Mouse (Mus musculus): Measurements from ENCODE around the gene Slc37a1.

Slc37a1 gene

GRCm38 (mm10) chr17:31286492-31286891, at the start of gene Slc37a1:
Gene Slc37a1, plus strand, starts transcription at chr17:31286792.
- DNase-seq (ENCODE audit: low read depth, low spot score) = no peak

DNA sequence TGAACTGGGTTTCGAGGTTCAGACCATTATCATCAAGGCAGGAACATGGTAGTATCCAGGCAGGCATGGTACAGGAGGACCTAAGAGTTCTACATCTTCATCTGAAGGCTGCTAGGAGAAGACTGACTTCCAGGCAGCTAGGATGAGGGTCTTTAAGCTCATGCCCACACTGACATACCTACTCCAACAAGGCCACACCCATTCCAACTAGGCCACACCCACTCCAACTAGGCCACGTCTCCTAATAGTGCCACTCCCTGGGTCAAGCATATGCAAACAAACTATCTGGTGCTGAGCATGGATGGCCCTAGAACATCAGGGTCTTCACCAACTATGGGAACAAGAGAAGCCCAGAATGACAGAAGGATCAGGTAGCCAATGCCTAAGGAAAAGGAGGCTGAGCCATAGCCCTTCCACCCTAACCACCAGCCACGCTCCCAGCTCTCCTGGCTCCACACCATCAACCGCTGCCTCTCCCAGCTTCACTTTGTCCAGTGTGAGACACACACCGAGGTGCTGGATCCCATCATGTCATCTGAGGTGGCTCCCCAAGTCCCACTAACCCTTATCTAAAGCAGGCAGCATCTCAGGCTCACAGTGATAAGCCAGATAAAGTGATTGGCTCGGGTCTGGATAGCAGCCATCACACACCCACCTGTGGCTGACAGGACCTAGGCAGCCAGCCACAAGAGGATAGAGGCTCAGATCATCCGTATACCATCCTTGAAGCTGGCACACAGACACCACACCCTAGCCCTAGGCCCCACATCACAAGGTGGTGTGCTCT, 48.2 kb upstream of the Slc37a1 start:
- no peak for DNase-seq (ENCODE audit: low read depth, low spot score)

DNA sequence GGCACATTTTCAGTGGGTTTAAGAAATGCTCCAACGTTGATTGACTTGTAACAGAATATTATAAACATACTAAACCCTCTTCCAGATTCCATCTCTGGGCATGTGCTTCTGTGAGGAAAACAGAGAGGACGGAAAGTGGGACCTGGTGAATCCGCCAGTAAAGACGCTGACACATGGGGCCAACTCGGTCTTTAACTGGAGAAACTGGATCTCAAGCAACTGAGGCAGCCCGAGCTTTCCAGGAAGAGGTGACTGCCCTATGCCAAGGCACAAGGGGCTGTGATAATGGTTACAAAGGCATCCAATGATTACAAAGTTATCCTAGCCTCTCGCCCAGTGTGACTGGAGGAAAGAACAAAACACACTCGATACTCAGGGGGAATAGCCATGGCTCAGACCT, 45.4 kb upstream of the Slc37a1 start:
- DNase-seq (ENCODE audit: low read depth, low spot score) = no peak

DNA sequence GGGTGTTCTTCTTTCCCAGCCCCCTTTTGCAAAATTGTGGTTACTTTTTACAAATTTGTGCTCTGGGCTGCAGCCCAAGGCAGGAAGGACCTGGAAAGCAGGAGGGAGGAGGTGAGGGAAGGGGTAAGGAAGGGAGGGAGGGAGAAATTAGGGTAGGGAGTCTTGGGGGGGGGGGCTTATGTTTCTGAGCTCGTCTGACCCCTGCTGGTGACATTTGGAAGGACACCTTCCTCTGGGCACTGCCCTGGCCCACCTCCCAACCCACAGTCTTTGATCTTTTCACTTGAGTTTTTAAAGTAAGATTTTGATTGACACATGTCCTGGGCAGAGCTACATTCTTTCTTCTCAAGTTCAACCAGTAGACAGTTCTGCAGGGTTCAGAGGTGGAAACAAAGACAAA, 43.8 kb upstream of the Slc37a1 start:
- no peak for DNase-seq (ENCODE audit: low read depth, low spot score)

GRCm38 (mm10) chr17:31245321-31245720, 41.3 kb upstream of the Slc37a1 start:
- no peak for DNase-seq (ENCODE audit: low read depth, low spot score)

GRCm38 (mm10) chr17:31247144-31247543, 39.4 kb upstream of the Slc37a1 start:
- DNase-seq (ENCODE audit: low read depth, low spot score) = peak; percentile 74

DNA sequence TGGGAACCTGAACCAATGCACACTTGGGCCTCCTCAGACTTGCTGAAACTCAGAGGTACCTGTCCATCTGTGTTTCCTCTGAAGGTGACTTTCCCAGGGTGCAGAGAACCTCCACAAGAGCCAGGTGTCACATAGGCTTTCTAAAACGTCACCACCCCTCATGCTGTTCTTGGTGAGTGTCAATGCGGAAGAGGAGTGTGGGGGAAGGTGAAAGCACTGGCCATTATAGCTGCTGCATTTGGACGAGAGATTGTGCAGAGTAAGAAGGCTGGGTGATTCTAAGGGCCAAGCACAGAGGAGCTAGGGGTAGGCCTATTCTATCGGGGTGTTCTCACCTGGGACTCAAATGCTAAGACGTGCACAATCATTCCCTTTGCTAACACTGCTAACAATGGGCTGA, 32.6 kb upstream of the Slc37a1 start:
- DNase-seq (ENCODE audit: low read depth, low spot score) = no peak

DNA sequence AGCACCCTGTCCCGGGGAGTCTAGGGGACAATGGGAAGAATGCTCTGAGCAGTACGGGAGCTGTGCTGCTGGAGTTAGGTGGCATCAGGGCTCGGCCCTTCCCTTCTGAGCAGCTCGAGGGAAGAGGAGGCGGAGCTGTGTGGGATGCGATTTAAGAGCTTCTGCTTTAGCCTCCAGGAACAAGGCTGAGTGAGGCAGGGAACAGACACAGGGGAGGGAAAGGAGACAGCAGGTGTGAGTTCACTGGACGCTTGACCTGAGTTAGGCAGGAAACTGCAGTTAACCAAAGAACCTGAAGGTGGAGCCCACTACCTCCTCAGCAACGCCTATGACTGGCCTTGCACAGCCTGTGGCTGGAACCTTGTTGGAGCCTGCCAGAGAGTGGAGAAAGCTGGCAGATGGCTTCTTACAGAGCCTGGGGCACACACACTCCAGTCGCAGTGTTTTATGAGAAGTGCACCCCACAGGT, 32.1 kb upstream of the Slc37a1 start:
- peak; percentile 67 for DNase-seq (ENCODE audit: low read depth, low spot score)

DNA sequence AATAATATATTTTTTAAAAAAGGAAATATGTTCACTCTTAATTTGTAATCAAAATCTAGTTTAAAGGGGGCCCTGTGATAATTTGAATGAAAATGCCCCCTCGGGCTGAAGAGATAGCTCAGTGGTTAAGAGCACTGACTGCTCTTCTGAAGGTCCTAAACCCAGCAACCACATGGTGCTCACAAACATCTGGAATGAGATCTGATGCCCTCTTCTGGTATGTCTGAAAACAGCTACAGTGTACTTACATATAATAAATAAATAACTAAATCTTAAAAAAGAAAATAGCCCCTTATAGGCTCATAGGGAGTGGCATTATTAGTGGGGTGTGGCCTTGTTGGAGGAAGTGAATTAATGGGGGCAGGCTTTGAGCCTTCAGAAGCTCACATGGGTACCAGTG, 29.4 kb upstream of the Slc37a1 start:
- DNase-seq (ENCODE audit: low read depth, low spot score) = no peak

DNA sequence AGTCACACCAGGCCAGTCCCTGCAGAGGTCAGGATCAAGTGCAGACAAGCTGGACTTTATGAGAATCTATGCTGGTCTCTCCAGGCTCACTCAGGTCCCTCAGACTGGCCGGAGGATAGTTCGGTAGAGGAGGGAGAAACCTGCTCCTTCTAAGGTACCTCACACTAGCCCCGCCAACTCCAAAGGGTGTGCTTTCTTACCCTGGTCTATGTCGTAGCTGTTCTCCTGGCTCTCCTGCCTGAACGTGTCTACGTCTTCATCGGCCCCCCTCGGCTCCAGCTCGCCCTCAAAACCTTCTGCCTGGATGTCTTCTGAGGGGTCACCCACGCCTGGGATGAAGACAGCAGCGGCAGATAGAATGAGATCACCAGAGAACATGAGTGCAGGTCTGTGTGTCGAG, 28.7 kb upstream of the Slc37a1 start:
- no peak for DNase-seq (ENCODE audit: low read depth, low spot score)

DNA sequence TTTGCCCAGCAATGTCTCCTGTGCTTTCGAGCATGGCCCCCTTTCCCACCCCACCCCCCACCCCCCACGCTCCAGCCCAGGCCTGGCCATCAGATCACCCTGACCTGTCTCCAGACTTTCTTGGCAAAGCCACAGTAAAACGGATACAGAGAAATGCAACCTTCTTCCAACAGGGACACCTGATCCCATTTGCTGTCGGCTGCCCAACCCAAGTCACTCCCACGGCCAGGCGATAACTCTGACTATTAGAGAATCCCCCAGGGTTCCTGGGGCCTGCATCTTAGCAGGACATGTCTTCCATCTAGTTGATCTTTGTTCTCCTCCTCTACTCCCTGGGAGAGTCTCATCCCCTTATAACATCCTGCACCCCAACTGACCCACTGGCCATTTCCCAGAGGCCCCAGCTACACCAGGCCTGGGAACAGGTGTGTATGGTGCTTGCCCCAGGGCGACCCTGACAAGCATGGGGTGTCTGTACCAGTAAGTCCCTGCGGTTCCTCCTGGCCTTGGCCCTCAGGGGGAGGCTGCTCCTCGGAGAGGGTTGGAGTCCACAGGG, 28.2 kb upstream of the Slc37a1 start:
- DNase-seq (ENCODE audit: low read depth, low spot score) = no peak

GRCm38 (mm10) chr17:31259145-31259544, 27.4 kb upstream of the Slc37a1 start:
- no peak for DNase-seq (ENCODE audit: low read depth, low spot score)

DNA sequence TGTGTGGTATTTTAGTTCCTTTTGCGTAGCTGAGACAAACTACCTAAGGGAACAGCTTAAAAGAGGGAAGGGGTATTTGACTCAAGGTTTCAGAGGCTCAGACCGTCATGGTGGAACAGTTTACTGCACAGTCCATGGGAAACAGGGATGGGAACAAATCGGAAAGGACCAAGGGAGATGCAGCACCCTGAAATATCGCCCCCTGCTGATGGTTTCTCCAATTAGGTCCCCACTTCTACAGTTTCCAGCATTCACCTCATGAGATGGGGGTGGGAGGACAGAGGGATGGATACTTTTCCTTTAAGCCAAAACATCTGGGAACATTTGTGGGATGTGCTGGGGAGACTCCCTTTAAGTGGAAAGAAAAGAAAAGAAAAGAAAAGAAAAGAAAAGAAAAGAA, 26.8 kb upstream of the Slc37a1 start:
- no peak for DNase-seq (ENCODE audit: low read depth, low spot score)

GRCm38 (mm10) chr17:31260430-31260829, 26.2 kb upstream of the Slc37a1 start:
- no peak for DNase-seq (ENCODE audit: low read depth, low spot score)

GRCm38 (mm10) chr17:31261352-31261751, 25.2 kb upstream of the Slc37a1 start:
- no peak for DNase-seq (ENCODE audit: low read depth, low spot score)

- DNase-seq (ENCODE audit: low read depth, low spot score) = no peak
These were observed 23.9 kb upstream of the Slc37a1 start for GRCm38 (mm10) chr17:31262715-31263114.

DNA sequence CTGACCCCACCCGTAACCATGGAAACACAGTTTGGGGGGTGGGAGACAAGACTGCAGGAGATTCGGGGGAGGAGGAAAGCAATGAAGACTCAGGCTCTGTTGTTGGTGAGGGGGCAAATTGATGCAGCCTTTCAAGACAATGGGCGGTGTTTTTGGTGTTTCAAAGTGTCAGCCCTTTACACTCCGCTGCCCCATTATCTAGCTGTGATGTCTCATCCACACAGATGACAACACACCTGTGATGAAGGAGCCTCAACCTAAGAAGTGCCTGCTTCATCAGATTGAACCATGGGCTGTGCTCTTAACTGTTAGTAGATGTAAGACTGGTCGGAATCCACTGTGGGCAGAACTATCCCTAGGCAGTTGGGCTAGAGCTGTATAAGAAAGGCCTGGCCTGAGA, 22.8 kb upstream of the Slc37a1 start:
- DNase-seq (ENCODE audit: low read depth, low spot score) = no peak

DNA sequence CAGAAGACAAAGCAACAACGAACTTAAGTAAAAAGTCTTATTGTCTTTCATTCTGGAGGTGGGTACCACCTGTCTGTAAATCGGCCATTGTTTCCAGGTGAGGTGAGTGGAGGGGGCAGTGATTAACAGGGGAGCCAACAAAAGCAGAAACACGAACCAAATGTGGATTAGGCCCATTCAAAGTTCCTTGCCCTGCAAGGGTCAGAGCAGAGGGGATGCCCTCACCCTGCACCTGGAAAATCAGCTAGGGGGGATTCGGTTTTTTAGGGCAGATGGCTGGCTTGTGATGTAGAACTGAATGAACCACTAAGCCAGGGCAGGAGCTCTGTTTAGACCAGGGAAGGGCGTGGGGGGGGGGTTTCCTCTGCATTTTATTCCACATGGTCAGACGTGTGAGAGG, 22.2 kb upstream of the Slc37a1 start:
- DNase-seq (ENCODE audit: low read depth, low spot score) = no peak

GRCm38 (mm10) chr17:31265171-31265572, 21.4 kb upstream of the Slc37a1 start:
- no peak for DNase-seq (ENCODE audit: low read depth, low spot score)

DNA sequence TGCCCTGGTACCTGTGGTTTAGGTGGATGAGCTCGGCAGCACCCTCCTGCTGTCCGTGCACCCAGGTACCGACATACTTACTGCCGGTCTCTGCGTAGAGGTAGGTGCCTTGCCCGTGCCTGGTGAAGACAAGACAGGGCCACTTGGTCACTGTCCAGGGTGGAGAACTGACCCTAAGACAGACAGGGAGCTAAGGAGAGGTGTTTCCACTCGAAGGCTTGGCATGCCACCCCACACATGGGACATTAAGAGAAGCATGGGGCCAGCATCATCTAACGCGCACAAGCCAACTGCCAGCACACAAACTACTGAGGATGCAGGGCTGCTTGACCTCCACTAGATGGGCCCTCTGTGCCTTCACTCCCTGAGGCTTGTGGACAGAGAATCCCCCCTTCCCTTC, 20.8 kb upstream of the Slc37a1 start:
- DNase-seq (ENCODE audit: low read depth, low spot score) = no peak

GRCm38 (mm10) chr17:31266321-31266950, 20.2 kb upstream of the Slc37a1 start:
- no peak for DNase-seq (ENCODE audit: low read depth, low spot score)

DNA sequence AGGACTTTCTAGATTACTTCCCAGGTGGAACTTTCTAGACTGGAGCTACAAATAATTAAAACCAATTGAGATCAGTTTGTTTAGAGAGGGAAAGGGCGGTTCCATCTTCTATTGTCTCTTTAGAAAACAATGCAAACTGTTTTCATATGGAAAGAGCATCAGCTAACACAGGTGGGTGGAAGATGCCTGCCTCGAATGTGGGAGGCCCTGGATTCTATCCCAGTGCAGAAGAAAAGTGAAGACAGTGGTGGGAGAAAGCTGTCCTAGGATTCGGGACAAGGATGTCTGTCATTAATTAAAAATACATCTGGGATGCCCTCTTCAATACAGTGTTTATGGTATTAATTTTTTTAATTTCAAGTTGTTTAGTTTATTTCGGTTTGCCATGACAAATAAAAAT, 19.5 kb upstream of the Slc37a1 start:
- DNase-seq (ENCODE audit: low read depth, low spot score) = no peak

- DNase-seq (ENCODE audit: low read depth, low spot score) = no peak
These were observed 19.0 kb upstream of the Slc37a1 start for GRCm38 (mm10) chr17:31267603-31268002.

Data from WW6 (cell line).